Mouse (Mus musculus): Measurements from ENCODE around the gene Tmtc2.

GRCm38 (mm10) chr10:105444309-105444708 lies 129.9 kb downstream of the Tmtc2 start:
- TF ChIP-seq CTCF (IDR thresholded peaks at IDR 0.05; ENCODE audit: insufficient read depth, low read depth, low read length) (no peak), POLR2A (IDR thresholded peaks at IDR 0.05; ENCODE audit: insufficient read depth, low read depth, low read length) (no peak)

All from olfactory bulb, adult 2 months (tissue).